Mouse (Mus musculus): ENCODE data around the gene Cacna2d3. TPM values are rescaled to one million over a fixed set of nuclear protein-coding genes. Genes with fewer than 3 reads are reported as not detected.

Cacna2d3 gene
- polyA plus RNA-seq, 2 experiments, result 0.03 TPM; not detected in 1

DNA sequence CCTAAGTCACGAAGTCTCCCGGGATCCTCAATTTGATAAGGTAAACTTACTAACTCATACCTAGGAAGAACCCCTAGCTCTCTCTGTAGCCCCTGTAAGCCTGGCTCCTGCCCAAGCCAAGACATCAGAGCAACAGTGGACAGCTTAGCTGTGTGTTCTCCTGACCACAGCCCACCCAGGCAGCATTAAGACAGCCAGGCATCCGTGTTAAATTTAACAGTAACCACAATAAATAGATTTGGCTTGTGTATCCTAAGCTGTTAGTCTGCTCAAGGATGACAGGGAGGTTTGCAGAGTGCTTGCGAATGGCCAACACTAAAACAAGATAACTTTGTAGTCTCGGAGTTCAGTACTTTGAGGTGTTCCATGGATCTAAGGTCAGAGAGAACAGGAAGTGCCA, 768.3 kb downstream of the Cacna2d3 start:
- ATAC-seq (ENCODE audit: insufficient read depth), result no peak

DNA sequence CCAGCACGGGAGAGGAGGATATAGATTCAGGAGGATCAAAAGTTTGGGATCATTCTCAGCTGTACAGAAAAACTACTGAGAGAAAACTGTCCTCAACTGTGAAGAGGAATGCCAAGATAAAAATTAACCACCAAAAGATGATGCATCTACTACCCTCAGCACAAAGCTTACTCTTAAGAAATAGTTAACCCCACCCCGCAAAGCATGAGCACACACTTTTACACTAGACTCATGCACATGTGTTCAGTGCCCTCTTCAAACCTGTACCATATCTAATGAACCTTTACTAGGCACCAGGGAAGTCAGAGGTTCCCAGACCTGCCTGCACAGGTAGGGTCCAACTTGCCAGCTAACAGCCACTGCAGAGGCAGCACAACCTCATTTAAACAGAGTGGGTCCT, 771.2 kb downstream of the Cacna2d3 start:
- TF ChIP-seq CTCF (IDR thresholded peaks at IDR 0.05; ENCODE audit: low read depth) (no peak), EP300 (IDR thresholded peaks at IDR 0.05; ENCODE audit: low read depth) (no peak)
- Histone ChIP-seq H3K27ac (no peak overlapping the region), H3K27me3 (ENCODE audit: control insufficient read depth, insufficient read depth, low read length) (no peaks in the 10 kb centered on the region), H3K9ac (replicated peaks) (no peak overlapping the region), H3K4me2 (ENCODE audit: low read depth) (no peak overlapping the region), H3K36me3 (replicated peaks; ENCODE audit: control insufficient read depth, insufficient read depth, low read depth) (no peaks in the 10 kb centered on the region), H3K9me3 (ENCODE audit: control insufficient read depth, low read length) (no peaks in the 10 kb centered on the region), H3K4me3 (ENCODE audit: insufficient read depth in 1 of 2, low read depth in 2 of 2, low read length in 2 of 2) (no peak overlapping the region), H3K4me1 (replicated peaks; ENCODE audit: control insufficient read depth in 2 of 2, insufficient read depth in 2 of 2, low read length in 1 of 2) (no peaks in the 10 kb centered on the region)
- DNase-seq (ENCODE audit: low read depth in 3 of 3, low spot score in 3 of 3) (no peak), ATAC-seq (ENCODE audit: insufficient read depth) (no peak)
- 65% methylated on average over 2 of the region's 2 CpGs for WGBS (ENCODE audit: insufficient replicate concordance)

More for the DNA sequence above, 768.3 kb downstream of the Cacna2d3 start:
- no peak for DNase-seq (ENCODE audit: low read depth in 3 of 3, low spot score in 3 of 3)
- Histone ChIP-seq H3K27me3 (ENCODE audit: control insufficient read depth, insufficient read depth, low read length) (no peaks in the 10 kb centered on the region), H3K9me3 (ENCODE audit: control insufficient read depth, low read length) (no peaks in the 10 kb centered on the region), H3K27ac (no peak overlapping the region), H3K4me1 (replicated peaks; ENCODE audit: control insufficient read depth in 2 of 2, insufficient read depth in 2 of 2, low read length in 1 of 2) (no peaks in the 10 kb centered on the region), H3K4me3 (ENCODE audit: insufficient read depth in 1 of 2, low read depth in 2 of 2, low read length in 2 of 2) (no peak overlapping the region), H3K9ac (replicated peaks) (no peak overlapping the region), H3K4me2 (ENCODE audit: low read depth) (no peak overlapping the region), H3K36me3 (replicated peaks; ENCODE audit: control insufficient read depth, insufficient read depth, low read depth) (no peaks in the 10 kb centered on the region)
- WGBS (ENCODE audit: insufficient replicate concordance), result 45% methylated on average over 5 of the region's 5 CpGs
- TF ChIP-seq EP300 (IDR thresholded peaks at IDR 0.05; ENCODE audit: low read depth), result no peak

DNA sequence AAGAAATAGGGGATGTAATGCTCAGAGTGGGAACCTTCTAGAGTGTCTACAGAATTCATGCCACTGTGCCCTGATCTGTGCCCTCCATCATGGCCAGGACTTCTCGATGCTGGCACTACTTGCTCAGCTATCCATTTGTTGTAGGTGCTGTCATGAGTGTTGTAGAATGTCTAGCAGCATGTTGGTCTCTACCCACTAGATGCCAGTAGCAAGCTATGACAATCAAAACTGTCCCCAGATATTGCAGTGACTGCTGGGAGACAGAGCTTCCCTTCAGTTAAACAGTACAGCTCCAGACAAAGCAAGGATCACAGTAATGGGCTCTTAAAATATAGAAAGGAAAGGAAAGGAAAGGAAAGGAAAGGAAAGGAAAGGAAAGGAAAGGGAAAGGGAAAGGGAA, 771.9 kb downstream of the Cacna2d3 start:
- no peaks in the 10 kb centered on the region for H3K27me3 ChIP-seq (ENCODE audit: control insufficient read depth, insufficient read depth, low read length)
- H3K36me3 ChIP-seq (replicated peaks; ENCODE audit: control insufficient read depth, insufficient read depth, low read depth), result no peaks in the 10 kb centered on the region
- 65% methylated on average over 1 of the region's 1 CpGs for WGBS (ENCODE audit: insufficient replicate concordance)
- TF ChIP-seq CTCF (IDR thresholded peaks at IDR 0.05; ENCODE audit: low read depth) (peak; percentile 8; the same call in 1 of the 2 replicates), EP300 (IDR thresholded peaks at IDR 0.05; ENCODE audit: low read depth) (no peak)
- no peaks in the 10 kb centered on the region for H3K9me3 ChIP-seq (ENCODE audit: control insufficient read depth, low read length)
- H3K4me2 ChIP-seq (ENCODE audit: low read depth), result no peak overlapping the region
- H3K27ac ChIP-seq, result no peak overlapping the region
- no peak for ATAC-seq (ENCODE audit: insufficient read depth)
- H3K9ac ChIP-seq (replicated peaks), result no peak overlapping the region
- no peak for DNase-seq (ENCODE audit: low read depth in 3 of 3, low spot score in 3 of 3)
- H3K4me1 ChIP-seq (replicated peaks; ENCODE audit: control insufficient read depth in 2 of 2, insufficient read depth in 2 of 2, low read length in 1 of 2), result no peaks in the 10 kb centered on the region
- no peak overlapping the region for H3K4me3 ChIP-seq (ENCODE audit: insufficient read depth in 1 of 2, low read depth in 2 of 2, low read length in 2 of 2)

DNA sequence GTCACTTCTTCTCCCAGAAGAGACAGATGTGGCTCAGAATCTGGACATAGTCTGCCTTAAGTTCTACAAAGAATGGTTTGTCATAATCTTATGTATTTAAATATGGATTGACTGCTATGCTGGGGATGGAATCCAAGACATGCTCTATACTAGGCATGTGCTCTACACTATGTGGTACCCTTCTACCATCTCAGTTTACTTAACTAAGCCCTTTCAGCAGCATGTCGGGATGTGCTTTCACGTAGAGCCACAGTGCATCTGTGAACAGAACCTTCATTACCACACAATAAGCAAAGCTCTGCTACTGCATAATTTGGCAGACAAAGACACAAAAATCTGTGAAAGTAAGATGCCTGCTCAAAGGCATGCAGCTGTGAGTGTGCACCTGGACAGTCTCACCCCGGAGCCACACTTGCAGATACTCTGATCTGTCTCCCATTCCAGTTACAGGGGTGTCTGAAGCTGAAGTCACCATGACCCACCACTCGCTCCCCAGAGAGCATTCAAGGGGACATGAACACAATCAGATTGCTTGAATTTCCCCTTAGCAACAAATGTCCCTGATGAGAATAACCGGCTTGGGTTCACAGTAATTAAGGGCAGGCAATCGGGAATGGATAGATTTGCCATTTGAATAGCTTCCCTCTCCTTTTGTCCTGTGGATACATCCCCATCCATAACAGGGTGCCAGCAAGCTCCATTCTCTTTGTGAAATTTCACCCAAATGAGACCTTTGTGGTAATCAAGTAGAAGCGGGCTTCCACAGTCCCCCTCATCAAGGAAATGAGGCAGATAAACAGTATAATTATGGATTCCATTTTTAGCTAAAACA, 773.4 kb downstream of the Cacna2d3 start:
- TF ChIP-seq CTCF (IDR thresholded peaks at IDR 0.05; ENCODE audit: low read depth) (no peak), EP300 (IDR thresholded peaks at IDR 0.05; ENCODE audit: low read depth) (no peak)
- no peak overlapping the region for H3K9ac ChIP-seq (replicated peaks)
- no peaks in the 10 kb centered on the region for H3K27me3 ChIP-seq (ENCODE audit: control insufficient read depth, insufficient read depth, low read length)
- H3K4me1 ChIP-seq (replicated peaks; ENCODE audit: control insufficient read depth in 2 of 2, insufficient read depth in 2 of 2, low read length in 1 of 2), result no peaks in the 10 kb centered on the region
- no peak overlapping the region for H3K4me2 ChIP-seq (ENCODE audit: low read depth)
- ATAC-seq (ENCODE audit: insufficient read depth), result no peak
- DNase-seq (ENCODE audit: low read depth in 3 of 3, low spot score in 3 of 3), result no peak
- H3K4me3 ChIP-seq (ENCODE audit: insufficient read depth in 1 of 2, low read depth in 2 of 2, low read length in 2 of 2), result no peak overlapping the region
- no peak overlapping the region for H3K27ac ChIP-seq
- H3K36me3 ChIP-seq (replicated peaks; ENCODE audit: control insufficient read depth, insufficient read depth, low read depth), result no peaks in the 10 kb centered on the region
- no peaks in the 10 kb centered on the region for H3K9me3 ChIP-seq (ENCODE audit: control insufficient read depth, low read length)
- WGBS (ENCODE audit: insufficient replicate concordance), result 62% methylated on average over 7 of the region's 7 CpGs

DNA sequence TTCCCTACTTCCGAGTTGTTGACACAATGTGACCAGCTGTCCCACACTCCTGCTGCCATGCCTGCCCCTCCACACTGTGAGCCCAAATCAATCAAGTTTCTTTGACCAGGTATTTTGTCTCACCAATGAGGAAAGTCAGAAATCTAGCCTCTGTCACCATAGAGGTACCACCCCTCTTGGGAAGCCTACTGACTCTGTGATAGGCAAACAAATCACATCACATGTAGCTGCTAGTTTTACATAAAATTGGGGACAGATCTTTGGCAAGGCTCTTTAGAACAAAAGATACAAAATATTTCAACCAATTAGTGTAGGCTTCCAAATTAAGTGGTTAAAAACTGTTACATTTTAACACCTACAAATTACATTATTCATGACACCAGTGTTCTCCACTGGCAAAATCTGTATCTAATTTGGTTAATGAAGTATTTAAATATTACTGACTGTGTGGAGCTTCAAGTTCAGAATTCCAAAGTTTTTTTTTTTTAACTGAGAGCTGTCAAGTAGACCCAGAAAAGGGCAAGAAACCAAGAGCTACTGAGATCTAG, 788.8 kb downstream of the Cacna2d3 start:
- Histone ChIP-seq H3K27me3 (ENCODE audit: control insufficient read depth, insufficient read depth, low read length) (no peaks in the 10 kb centered on the region), H3K4me2 (ENCODE audit: low read depth) (no peak overlapping the region), H3K9ac (replicated peaks) (no peak overlapping the region), H3K4me3 (ENCODE audit: insufficient read depth in 1 of 2, low read depth in 2 of 2, low read length in 2 of 2) (no peak overlapping the region), H3K36me3 (replicated peaks; ENCODE audit: control insufficient read depth, insufficient read depth, low read depth) (no peaks in the 10 kb centered on the region), H3K27ac (no peak overlapping the region), H3K4me1 (replicated peaks; ENCODE audit: control insufficient read depth in 2 of 2, insufficient read depth in 2 of 2, low read length in 1 of 2) (no peaks in the 10 kb centered on the region), H3K9me3 (ENCODE audit: control insufficient read depth, low read length) (no peaks in the 10 kb centered on the region)
- TF ChIP-seq EP300 (IDR thresholded peaks at IDR 0.05; ENCODE audit: low read depth) (no peak), CTCF (IDR thresholded peaks at IDR 0.05; ENCODE audit: low read depth) (no peak)
- no peak for DNase-seq (ENCODE audit: low read depth in 3 of 3, low spot score in 3 of 3)
- ATAC-seq (ENCODE audit: insufficient read depth), result no peak
- 58% methylated on average over 1 of the region's 1 CpGs for WGBS (ENCODE audit: insufficient replicate concordance)

Data from liver, embryonic 14.5 days (tissue).